Mouse (Mus musculus) ES-E14 (cell line): ENCODE measurements at regions not wholly inside any gene's neighbourhood (a gene's known extent, or its start where the extent isn't known, plus 50 kb on each side); places are given as distances from the start of the nearest gene placed in this dataset.

Experiments
- DNase-seq: peaks from one replicate; pipeline ENCODE4 v3.0.0-alpha.2; 2013; ENCODE audit warnings: low read depth, low spot score
- H3K27ac ChIP-seq: 2 replicates; pipeline ENCODE4 v1.5.1; 2012; ENCODE audit warnings: low read depth, mild to moderate bottlenecking, low read length, moderate library complexity, mixed read lengths; ENCODE audit not compliant: poor library complexity, insufficient read depth, severe bottlenecking
- H3K36me3 ChIP-seq: 2 replicates; pipeline ENCODE4 v1.6.1; 2012; ENCODE audit warnings: mild to moderate bottlenecking, low read length, moderate library complexity, mixed read lengths; ENCODE audit not compliant: control insufficient read depth, poor library complexity, insufficient read depth, severe bottlenecking
- H3K4me1 ChIP-seq, 2 experiments: fragments of 150-350 bp in 1 of 2; sonication (generic) in 1 of 2; 2 replicates each; pipeline ENCODE4 v1.6.1; 2012; ENCODE audit warnings: low read length in 2 of 2, mild to moderate bottlenecking in 1 of 2, mixed read lengths in 1 of 2; ENCODE audit not compliant: control insufficient read depth in 2 of 2, insufficient read depth in 2 of 2, poor library complexity in 1 of 2
- H3K4me3 ChIP-seq, 2 experiments: fragments of 150-350 bp in 1 of 2; sonication (generic) in 1 of 2; 2 replicates each; pipeline ENCODE4 v1.5.1; 2012; ENCODE audit warnings: low read length in 2 of 2, low read depth in 1 of 2, mild to moderate bottlenecking in 1 of 2, mixed read lengths in 1 of 2; ENCODE audit not compliant: insufficient read depth in 1 of 2, poor library complexity in 1 of 2, severe bottlenecking in 1 of 2
- H3K9ac ChIP-seq: 2 replicates; pipeline ENCODE4 v1.6.1; 2012; ENCODE audit warnings: low read depth, mild to moderate bottlenecking, low read length, mixed read lengths; ENCODE audit not compliant: poor library complexity, insufficient read depth, severe bottlenecking
- H3K9me3 ChIP-seq: fragments of 150-350 bp; sonication (generic); 2 replicates; pipeline ENCODE4 v1.6.1; 2012; ENCODE audit warnings: low read depth, mild to moderate bottlenecking, low read length; ENCODE audit not compliant: control insufficient read depth, insufficient read depth
- CHD2 ChIP-seq: IDR thresholded peaks from 2 replicates; pipeline ENCODE4 v1.6.1; 2014; ENCODE audit warnings: mild to moderate bottlenecking, low read depth, low read length, inconsistent platforms
- HCFC1 ChIP-seq: IDR thresholded peaks from 2 replicates; pipeline ENCODE4 v1.6.1; 2012; ENCODE audit warnings: low read length, inconsistent platforms, borderline replicate concordance; ENCODE audit not compliant: insufficient read depth
- MAFK ChIP-seq: IDR thresholded peaks from 2 replicates; pipeline ENCODE4 v1.6.1; 2014; ENCODE audit warnings: mild to moderate bottlenecking, low read depth, low read length, inconsistent platforms; ENCODE audit not compliant: insufficient read depth
- ZC3H11A ChIP-seq: IDR thresholded peaks from 2 replicates; pipeline ENCODE4 v1.6.1; 2012; ENCODE audit warnings: low read depth, mild to moderate bottlenecking, inconsistent platforms, low read length, borderline replicate concordance
- ZNF384 ChIP-seq: IDR thresholded peaks from 2 replicates; pipeline ENCODE4 v1.6.1; 2012; ENCODE audit warnings: low read depth, low read length, inconsistent platforms
- in situ Hi-C, 2 experiments: fragments of 600-800 bp; cut with MboI; formaldehyde crosslinking; loops; one replicate each; pipeline ENCODE4 v1.15.1; 2025; ENCODE audit warnings: low sequenced_read_pairs in 2 of 2, inconsistent platforms in 1 of 2; ENCODE audit not compliant: unreplicated experiment in 2 of 2

- Histone ChIP-seq H3K4me1 (no peaks in the 10 kb centered on the region), H3K27ac (no peak overlapping the region), H3K36me3 (no peaks in the 10 kb centered on the region), H3K4me3 (no peak overlapping the region), H3K9me3 (no peaks in the 10 kb centered on the region), H3K9ac (no peak overlapping the region)
- DNase-seq, result no peak
- in situ Hi-C loops, result no loop called here
- TF ChIP-seq ZC3H11A, result no peak
- no peak for TF ChIP-seq ZNF384
- no peak for TF ChIP-seq MAFK
- TF ChIP-seq CHD2, result no peak
- no peak for TF ChIP-seq HCFC1
Observed at GRCm38 (mm10) chr17:14596470-14596869, 97.6 kb downstream of the Thbs2 start.

- TF ChIP-seq ZC3H11A (no peak), MAFK (no peak)
- Histone ChIP-seq H3K36me3 (no peaks in the 10 kb centered on the region), H3K27ac (no peak overlapping the region), H3K4me3 (no peak overlapping the region), H3K4me1 (no peaks in the 10 kb centered on the region), H3K9ac (no peak overlapping the region), H3K9me3 (no peaks in the 10 kb centered on the region)
- in situ Hi-C loops, result no loop called here
- DNase-seq, result no peak
Observed at GRCm38 (mm10) chr17:14595525-14595924, 98.5 kb downstream of the Thbs2 start.

- in situ Hi-C loops, result no loop called here
- H3K9me3 ChIP-seq, result no peaks in the 10 kb centered on the region
- H3K4me1 ChIP-seq, result no peaks in the 10 kb centered on the region
- no peak overlapping the region for H3K9ac ChIP-seq
- TF ChIP-seq MAFK, result no peak
- TF ChIP-seq CHD2, result no peak
- no peak for TF ChIP-seq ZNF384
- no peak for TF ChIP-seq ZC3H11A
- TF ChIP-seq HCFC1, result no peak
- H3K36me3 ChIP-seq, result no peaks in the 10 kb centered on the region
- no peak overlapping the region for H3K4me3 ChIP-seq
- no peak overlapping the region for H3K27ac ChIP-seq
- no peak for DNase-seq
Observed at GRCm38 (mm10) chr17:14588086-14588817, 105.8 kb downstream of the Thbs2 start.

DNA sequence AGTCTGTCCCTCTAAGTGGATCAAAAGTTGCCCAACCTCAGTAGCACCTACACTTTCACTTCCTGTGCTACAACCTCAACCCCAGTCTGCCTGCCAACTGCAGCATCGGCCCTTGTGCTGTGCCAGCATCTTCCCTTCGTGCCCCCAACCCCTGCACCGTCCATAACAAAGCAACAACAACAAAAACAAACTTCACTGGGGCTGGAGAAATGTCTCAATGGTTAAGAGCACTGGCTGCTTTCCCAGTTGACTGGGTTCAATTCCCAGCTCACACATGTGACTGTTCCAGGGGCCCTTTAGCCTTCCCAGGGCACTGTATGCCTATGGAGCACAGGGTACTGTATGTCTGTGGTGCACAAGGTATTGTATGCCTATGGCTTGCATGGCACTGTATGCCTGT is 114.4 kb downstream of the Thbs2 start:
- Histone ChIP-seq H3K36me3 (no peaks in the 10 kb centered on the region), H3K9me3 (no peaks in the 10 kb centered on the region), H3K4me3 (no peak overlapping the region), H3K4me1 (no peaks in the 10 kb centered on the region), H3K9ac (no peak overlapping the region), H3K27ac (no peak overlapping the region)
- no peak for DNase-seq
- no peak for TF ChIP-seq MAFK
- TF ChIP-seq CHD2, result no peak
- no peak for TF ChIP-seq ZNF384
- TF ChIP-seq ZC3H11A, result no peak
- TF ChIP-seq HCFC1, result no peak
- in situ Hi-C loops, result no loop called here

GRCm38 (mm10) chr17:14578721-14579120 is 115.3 kb downstream of the Thbs2 start:
- Histone ChIP-seq H3K4me3 (no peak overlapping the region), H3K4me1 (no peaks in the 10 kb centered on the region), H3K27ac (0 out of 2 replicates have a peak overlapping the region, but pooled peaks have one; percentile 31), H3K36me3 (no peaks in the 10 kb centered on the region), H3K9me3 (no peaks in the 10 kb centered on the region), H3K9ac (no peak overlapping the region)
- no peak for TF ChIP-seq ZC3H11A
- no peak for TF ChIP-seq HCFC1
- no peak for TF ChIP-seq CHD2
- no peak for TF ChIP-seq MAFK
- DNase-seq, result no peak
- in situ Hi-C loops, result no loop called here
